Mouse (Mus musculus): ENCODE measurements at regions not wholly inside any gene's neighbourhood (a gene's known extent, or its start where the extent isn't known, plus 50 kb on each side); places are given as distances from the start of the nearest gene placed in this dataset.
"Not testable (repeated sequence)": the region's sequence is repeated elsewhere in the genome, so short reads cannot be mapped to it uniquely, and the experiment has no call there.

- peak; percentile 8 for DNase-seq (ENCODE audit: low read depth, low spot score)
Measured at GRCm38 (mm10) chr9:91048569-91048968, 313.6 kb upstream of the Zic4 start.

- DNase-seq (ENCODE audit: low read depth, low spot score), result no peak
Measured at GRCm38 (mm10) chr9:91053065-91053793, 309.0 kb upstream of the Zic4 start.

GRCm38 (mm10) chr9:91059460-91059859, 302.8 kb upstream of the Zic4 start:
- no peak for DNase-seq (ENCODE audit: low read depth, low spot score)

GRCm38 (mm10) chr9:91069496-91069895, 292.7 kb upstream of the Zic4 start:
- no peak for DNase-seq (ENCODE audit: low read depth, low spot score)

DNA sequence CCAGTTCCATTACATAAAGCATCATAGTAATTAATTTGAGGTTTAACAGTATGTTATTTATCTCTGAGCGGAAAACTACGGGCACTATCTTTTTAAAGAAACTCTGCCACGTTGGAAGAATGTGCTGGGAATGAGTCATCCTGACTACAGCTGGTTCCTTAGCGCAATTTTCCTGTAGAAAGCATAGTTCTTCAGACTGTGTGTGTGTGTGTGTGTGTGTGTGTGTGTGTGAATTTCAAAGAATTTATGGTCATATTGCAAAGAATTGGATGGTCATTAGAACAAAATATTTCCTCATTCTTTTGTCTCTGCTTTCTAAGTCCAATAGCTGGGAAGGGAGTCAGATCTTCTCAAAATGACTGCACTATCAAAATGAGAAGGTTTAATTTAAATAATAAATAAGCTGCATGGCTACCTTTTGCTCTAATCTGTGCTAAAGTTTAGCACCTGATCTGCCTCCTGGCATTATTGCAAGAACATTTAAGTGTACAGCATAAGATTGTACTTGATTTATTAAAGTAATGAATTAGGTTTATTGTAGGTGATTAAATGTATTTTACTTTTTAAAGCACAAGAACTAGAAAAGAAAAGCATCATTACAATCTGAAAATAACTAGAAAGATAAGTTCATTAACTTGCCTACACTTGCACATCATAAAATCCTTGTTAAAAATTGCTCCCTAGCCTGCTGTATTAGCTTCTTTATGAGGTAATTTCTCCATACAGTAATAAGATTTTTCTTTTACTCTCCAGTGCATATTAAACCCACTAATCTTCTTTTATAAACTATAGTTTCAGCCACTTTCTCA, 288.6 kb upstream of the Zic4 start:
- DNase-seq (ENCODE audit: low read depth, low spot score), result no peak

GRCm38 (mm10) chr9:91074175-91074480, 288.1 kb upstream of the Zic4 start:
- no peak for DNase-seq (ENCODE audit: low read depth, low spot score)

DNA sequence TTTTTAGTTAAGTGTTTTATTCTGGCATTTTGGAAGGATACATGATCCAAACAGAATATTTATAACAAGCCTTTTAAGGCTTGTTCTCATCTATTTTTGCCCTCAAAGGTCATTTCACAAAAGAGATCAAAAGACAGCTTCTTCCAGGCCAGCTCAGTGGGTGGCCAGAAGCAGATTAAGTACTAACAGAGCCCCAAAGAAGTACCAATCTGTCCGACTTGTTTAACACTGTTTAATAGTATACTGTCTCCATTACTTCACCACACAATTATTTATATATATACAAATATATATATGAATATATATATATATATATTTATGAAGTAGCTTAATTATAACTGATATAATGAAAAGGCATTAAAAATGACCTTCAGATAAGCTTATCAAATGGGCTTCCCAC, 284.7 kb upstream of the Zic4 start:
- DNase-seq (ENCODE audit: low read depth, low spot score), result no peak

GRCm38 (mm10) chr9:91083791-91084190, 278.4 kb upstream of the Zic4 start:
- no peak for DNase-seq (ENCODE audit: low read depth, low spot score)

DNA sequence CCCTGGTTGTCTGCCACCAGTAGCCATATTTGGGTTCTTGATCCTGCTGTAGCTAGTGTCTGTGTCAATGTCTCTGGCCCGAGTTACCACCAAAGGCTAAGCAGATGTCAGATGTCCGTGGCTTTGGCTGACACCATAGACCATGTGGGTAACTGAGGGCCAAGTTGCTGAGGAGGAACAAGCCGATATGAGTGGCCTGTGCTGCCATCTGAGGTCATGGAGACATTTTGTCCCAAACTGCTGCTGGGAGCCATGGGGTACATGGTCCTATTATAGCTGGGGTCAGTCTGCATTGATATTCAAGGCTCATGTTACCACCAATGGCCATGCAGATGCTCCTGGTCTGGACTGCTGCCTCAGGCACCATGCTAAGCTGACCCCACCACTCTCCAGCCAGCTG, 276.3 kb upstream of the Zic4 start:
- DNase-seq (ENCODE audit: low read depth, low spot score), result no peak

- no peak for DNase-seq (ENCODE audit: low read depth, low spot score)
Measured at GRCm38 (mm10) chr9:91089348-91089747, 272.9 kb upstream of the Zic4 start.

- DNase-seq (ENCODE audit: low read depth, low spot score), result no peak
Measured at GRCm38 (mm10) chr9:91091421-91092050, 270.7 kb upstream of the Zic4 start.

- no peak for DNase-seq (ENCODE audit: low read depth, low spot score)
Measured at GRCm38 (mm10) chr9:91101614-91102407, 260.4 kb upstream of the Zic4 start.

- DNase-seq (ENCODE audit: low read depth, low spot score), result no peak
Measured at GRCm38 (mm10) chr9:91122441-91123035, 239.7 kb upstream of the Zic4 start.

DNA sequence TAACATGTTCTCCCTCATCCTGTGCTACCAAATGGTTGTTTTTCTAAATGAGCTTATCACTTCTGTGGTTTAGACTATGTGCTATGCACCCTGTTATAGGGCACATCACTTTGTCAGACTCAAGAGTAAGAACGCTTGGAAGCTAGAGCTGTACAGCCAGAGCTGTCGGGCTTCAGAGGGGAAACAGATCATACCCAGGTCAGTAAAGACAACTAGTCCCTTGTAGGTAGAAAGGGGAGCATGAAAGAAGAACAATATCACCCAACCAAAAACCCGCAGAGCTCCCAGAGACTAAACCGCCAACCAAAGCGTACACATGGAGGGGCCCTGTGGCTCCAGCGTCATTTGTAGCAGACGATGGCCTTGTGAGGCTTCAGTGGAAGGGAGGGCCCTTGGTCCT, 239.0 kb upstream of the Zic4 start:
- no peak for DNase-seq (ENCODE audit: low read depth, low spot score)

- no peak for DNase-seq (ENCODE audit: low read depth, low spot score)
Measured at GRCm38 (mm10) chr9:91126630-91127245, 235.5 kb upstream of the Zic4 start.

DNA sequence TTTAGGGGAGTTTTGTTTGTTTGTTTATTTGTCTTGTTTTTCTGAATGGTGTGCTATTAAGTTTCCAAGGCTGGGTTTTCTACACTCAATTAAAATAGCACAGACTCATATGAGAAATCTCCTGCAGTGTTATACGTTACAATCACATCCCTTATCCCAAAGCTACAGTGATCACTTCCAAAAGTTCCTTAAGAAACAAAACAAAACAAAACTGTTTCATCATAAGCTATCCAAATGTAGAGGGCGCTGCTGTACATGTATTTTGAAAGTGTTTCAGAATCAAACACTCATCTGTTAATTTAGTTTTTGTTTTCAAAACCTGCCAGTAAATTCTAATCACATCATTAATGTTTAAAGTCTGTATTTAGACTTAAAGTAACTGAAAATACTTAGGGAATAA, 233.7 kb upstream of the Zic4 start:
- DNase-seq (ENCODE audit: low read depth, low spot score), result not testable (repeated sequence)

DNA sequence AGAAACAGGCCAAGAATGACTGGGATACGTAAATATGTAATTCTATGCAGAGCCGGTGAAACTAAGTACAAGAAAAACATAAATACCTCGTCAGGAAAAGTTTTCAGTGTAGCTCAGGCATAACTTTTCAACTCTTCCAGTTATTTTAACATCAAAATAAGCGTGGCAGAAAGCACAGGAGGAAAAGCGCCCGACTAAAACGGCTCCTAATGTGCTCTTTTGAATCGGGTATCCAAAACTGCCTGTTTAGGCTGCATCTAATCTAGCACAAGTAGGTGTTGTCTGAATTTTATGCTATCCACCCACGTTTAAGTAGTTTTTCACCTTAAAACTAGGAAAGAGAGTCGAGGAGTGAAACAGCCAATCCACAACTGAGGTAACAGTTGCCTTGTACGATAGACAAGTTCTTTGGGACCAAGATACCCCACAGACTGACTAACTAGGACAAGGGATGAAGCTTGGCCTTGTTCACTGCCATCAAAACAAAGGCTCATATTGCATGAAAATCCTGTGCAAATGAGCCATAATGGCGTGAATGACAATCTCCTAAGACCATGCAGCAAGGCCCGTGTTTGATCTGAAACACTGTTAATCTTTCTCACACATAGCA, 232.0 kb upstream of the Zic4 start:
- DNase-seq (ENCODE audit: low read depth, low spot score), result no peak

DNA sequence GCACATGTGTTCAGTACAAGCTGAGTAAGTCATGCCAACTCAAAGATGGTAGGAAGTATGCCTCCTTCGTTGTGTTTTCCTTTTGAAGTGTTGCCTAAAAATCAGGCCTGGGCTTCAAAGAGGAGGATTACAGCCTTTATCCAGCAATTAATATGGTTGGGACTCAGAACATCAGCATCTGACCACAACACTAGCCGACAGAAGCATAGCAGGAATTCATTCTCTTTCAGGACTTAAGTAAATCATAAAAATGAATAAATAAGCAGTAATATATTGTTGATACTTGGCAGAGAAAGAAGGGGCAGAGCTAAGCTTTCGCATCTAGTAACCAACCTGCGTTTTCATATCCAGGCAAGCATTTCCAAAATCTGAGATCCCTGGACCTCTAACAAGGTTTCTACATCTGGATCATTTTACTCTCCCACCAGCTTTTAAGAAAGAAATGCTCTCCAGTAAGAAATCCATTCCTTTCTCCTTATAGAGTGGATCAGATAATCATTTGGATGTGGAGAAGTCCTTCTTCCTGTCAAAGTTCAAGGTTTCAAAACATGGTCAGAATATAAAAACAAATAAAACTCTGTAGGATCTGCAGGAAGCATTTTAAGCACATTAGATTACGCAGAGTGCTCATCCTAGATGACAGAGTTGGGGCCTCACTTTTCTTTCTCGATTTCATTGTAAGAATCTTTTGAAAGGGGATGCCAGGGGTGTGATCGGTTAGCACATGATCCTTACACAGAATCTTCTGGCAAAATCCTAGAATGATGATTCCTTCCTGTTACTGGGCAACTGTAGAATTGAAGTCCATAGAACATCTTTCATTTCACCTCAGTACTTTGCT, 230.6 kb upstream of the Zic4 start:
- DNase-seq (ENCODE audit: low read depth, low spot score), result no peak

DNA sequence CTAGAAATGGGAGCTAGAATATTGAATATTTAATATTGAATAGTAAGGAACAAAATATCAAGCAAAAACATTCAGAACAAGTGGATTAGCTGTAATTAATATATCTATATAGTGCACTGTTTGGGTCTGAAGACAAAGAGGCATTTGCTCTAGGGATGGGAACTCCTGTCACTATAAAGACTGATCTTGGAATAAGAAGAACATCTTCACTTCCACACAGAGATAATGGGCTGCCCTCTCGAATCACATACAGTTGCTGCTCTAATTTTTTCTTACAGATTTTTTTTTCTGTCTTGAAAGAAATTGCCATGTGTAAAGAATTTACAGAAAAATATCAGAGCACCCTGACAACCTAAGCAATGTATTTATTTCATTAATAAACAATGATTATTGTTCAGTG, 229.7 kb upstream of the Zic4 start:
- DNase-seq (ENCODE audit: low read depth, low spot score), result no peak

Data from R1 (cell line).